Mouse (Mus musculus): Measurements from ENCODE around the gene Rad51d.

Rad51d gene

GRCm38 (mm10) chr11:82891936-82892335 lies 1.5 kb upstream of the Rad51d start, which contains the start of gene Fndc8:
TSS of gene Fndc8 (plus strand) at chr11:82892124.
- DNase-seq (ENCODE audit: low spot score in 2 of 2): no peak

- no peak for DNase-seq (ENCODE audit: low spot score in 2 of 2)
Observed at GRCm38 (mm10) chr11:82889524-82890341, 681 bp downstream of the Rad51d start.

GRCm38 (mm10) chr11:82888491-82888946 lies 1.9 kb downstream of the Rad51d start:
- peak; percentile 50 to 55 for DNase-seq (ENCODE audit: low spot score in 2 of 2)

- no peak for DNase-seq (ENCODE audit: low spot score in 2 of 2)
Observed at GRCm38 (mm10) chr11:82886559-82886958, 3.9 kb downstream of the Rad51d start.

- no peak for DNase-seq (ENCODE audit: low spot score in 2 of 2)
Observed at GRCm38 (mm10) chr11:82883180-82883579, 7.2 kb downstream of the Rad51d start.

- no peak for DNase-seq (ENCODE audit: low spot score in 2 of 2)
Observed at GRCm38 (mm10) chr11:82877726-82878344, 12.6 kb downstream of the Rad51d start.

- DNase-seq (ENCODE audit: low spot score in 2 of 2): no peak
Observed at GRCm38 (mm10) chr11:82875631-82876030, 14.8 kb downstream of the Rad51d start.

- DNase-seq (ENCODE audit: low spot score in 2 of 2): no peak
Observed at GRCm38 (mm10) chr11:82874924-82875323, 15.5 kb downstream of the Rad51d start.

- DNase-seq (ENCODE audit: low spot score in 2 of 2): peak; percentile 93 to 96
Observed at GRCm38 (mm10) chr11:82871031-82871446, 19.4 kb downstream of the Rad51d start, which contains the start of gene Rffl. TSS of gene Rffl (minus strand) at chr11:82871210.

GRCm38 (mm10) chr11:82870173-82871030 lies 20.0 kb downstream of the Rad51d start:
- peak; percentile 60 to 69 for DNase-seq (ENCODE audit: low spot score in 2 of 2)

- no peak for DNase-seq (ENCODE audit: low spot score in 2 of 2)
Observed at GRCm38 (mm10) chr11:82869506-82870172, 20.8 kb downstream of the Rad51d start.

- DNase-seq (ENCODE audit: low spot score in 2 of 2): no peak
Observed at GRCm38 (mm10) chr11:82867956-82868355, 22.5 kb downstream of the Rad51d start.

- no peak for DNase-seq (ENCODE audit: low spot score in 2 of 2)
Observed at GRCm38 (mm10) chr11:82866850-82867564, 23.4 kb downstream of the Rad51d start.

- DNase-seq (ENCODE audit: low spot score in 2 of 2): no peak
Observed at GRCm38 (mm10) chr11:82865957-82866356, 24.5 kb downstream of the Rad51d start.

- no peak for DNase-seq (ENCODE audit: low spot score in 2 of 2)
Observed at GRCm38 (mm10) chr11:82863488-82863931, 26.9 kb downstream of the Rad51d start.

GRCm38 (mm10) chr11:82863059-82863458 lies 27.4 kb downstream of the Rad51d start:
- no peak for DNase-seq (ENCODE audit: low spot score in 2 of 2)

- DNase-seq (ENCODE audit: low spot score in 2 of 2): no peak
Observed at GRCm38 (mm10) chr11:82862638-82863037, 27.8 kb downstream of the Rad51d start.

GRCm38 (mm10) chr11:82861558-82861957 lies 28.9 kb downstream of the Rad51d start:
- no peak for DNase-seq (ENCODE audit: low spot score in 2 of 2)

- no peak for DNase-seq (ENCODE audit: low spot score in 2 of 2)
Observed at GRCm38 (mm10) chr11:82860759-82861158, 29.7 kb downstream of the Rad51d start.

GRCm38 (mm10) chr11:82857307-82857848 lies 33.0 kb downstream of the Rad51d start:
- no peak for DNase-seq (ENCODE audit: low spot score in 2 of 2)
